Mouse (Mus musculus): ENCODE results near the gene BC048679. TPM values are rescaled to one million over a fixed set of nuclear protein-coding genes. Genes with fewer than 3 reads are reported as not detected.
"Not testable (repeated sequence)": the region's sequence is repeated elsewhere in the genome, so short reads cannot be mapped to it uniquely, and the experiment has no call there.

The BC048679 gene
- polyA plus RNA-seq, 1 experiment, result 0.77 TPM

DNA sequence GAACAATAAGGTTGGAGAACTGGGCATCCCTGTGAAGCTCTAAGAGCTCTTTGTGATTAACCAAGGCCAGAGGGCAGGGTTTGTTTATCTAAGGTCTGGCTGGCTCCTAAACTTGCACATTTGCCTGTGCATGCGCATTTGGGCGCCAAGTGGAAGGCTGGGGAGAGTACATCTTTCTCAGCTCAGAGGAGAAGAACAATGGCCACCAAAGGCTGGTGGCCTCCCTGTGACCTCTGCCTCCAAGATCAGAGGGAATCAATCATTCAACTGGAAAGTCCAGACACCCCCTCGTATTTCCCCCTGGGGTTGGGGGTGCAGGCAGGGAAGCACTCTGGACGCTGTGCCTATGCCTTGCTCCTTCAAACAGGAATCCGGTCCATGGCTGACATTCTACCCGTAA lies 910 bp downstream of the BC048679 start:
- Histone ChIP-seq H3K36me3 (ENCODE audit: control insufficient read depth, insufficient read depth, low read length) (no peaks in the 10 kb centered on the region), H3K27me3 (ENCODE audit: control insufficient read depth, insufficient read depth, low read length) (no peaks in the 10 kb centered on the region), H3K4me1 (ENCODE audit: control insufficient read depth, insufficient read depth, low read length) (peaks cover 11% of the 10 kb centered on the region), H3K27ac (ENCODE audit: control insufficient read depth, insufficient read depth, low read depth, low read length) (no peak overlapping the region), H3K4me3 (ENCODE audit: control insufficient read depth, low read depth, low read length) (no peak overlapping the region)
- TF ChIP-seq POLR2A (IDR thresholded peaks at IDR 0.05; ENCODE audit: control insufficient read depth, low read depth, low read length) (no peak), CTCF (IDR thresholded peaks at IDR 0.05; ENCODE audit: control insufficient read depth, insufficient read depth, insufficient replicate concordance, low read depth, low read length) (no peak)

DNA sequence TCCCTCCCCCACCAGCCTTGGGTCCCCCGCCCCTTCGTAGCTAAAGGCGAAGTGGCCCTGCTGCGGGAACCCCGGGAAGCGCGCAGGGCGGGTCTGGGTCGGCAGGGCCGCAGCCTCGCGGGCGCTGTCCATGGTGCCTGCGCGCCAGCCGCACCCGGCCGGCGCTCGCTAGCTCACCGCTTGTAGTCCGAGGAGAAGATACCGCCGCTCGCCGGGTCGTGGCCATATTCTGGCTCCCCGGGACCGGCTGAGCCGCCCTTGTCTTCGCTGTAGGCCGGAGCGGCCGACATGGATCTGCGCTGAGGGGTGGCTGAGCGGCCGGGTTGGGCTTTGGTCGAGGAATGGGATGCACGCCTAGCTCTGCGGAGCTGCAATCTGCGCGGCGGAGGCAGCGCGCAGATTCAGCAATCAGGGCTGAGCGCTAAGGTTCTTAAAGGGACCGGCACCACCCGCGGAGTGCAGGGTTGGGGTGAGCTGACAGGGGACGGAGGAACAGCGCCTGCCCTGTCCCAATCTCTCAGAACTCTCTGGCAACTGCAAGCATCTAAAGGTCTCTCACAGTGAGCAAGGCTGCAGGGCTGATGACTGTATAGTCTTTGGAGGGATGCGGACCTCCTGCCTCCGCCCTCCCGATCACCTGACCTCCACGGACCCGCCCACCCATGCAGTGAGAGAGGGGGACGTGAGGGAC lies 4.6 kb downstream of the BC048679 start, which contains the start of gene Ap3b2:
Gene Ap3b2, minus strand, starts transcription at position 595 of the 691 bp plus-strand sequence.
- TF ChIP-seq CTCF (IDR thresholded peaks at IDR 0.05; ENCODE audit: control insufficient read depth, insufficient read depth, insufficient replicate concordance, low read depth, low read length) (no peak), POLR2A (IDR thresholded peaks at IDR 0.05; ENCODE audit: control insufficient read depth, low read depth, low read length) (no peak)
- H3K4me3 ChIP-seq (ENCODE audit: control insufficient read depth, low read depth, low read length), result peak within 1 kb of the TSS; percentile 81
- no peaks in the 10 kb centered on the region for H3K27me3 ChIP-seq (ENCODE audit: control insufficient read depth, insufficient read depth, low read length)
- H3K4me1 ChIP-seq (ENCODE audit: control insufficient read depth, insufficient read depth, low read length), result peaks cover 11% of the 10 kb centered on the region
- no peak within 1 kb of the TSS for H3K27ac ChIP-seq (ENCODE audit: control insufficient read depth, insufficient read depth, low read depth, low read length)
- no peaks in the 10 kb centered on the region for H3K36me3 ChIP-seq (ENCODE audit: control insufficient read depth, insufficient read depth, low read length)

DNA sequence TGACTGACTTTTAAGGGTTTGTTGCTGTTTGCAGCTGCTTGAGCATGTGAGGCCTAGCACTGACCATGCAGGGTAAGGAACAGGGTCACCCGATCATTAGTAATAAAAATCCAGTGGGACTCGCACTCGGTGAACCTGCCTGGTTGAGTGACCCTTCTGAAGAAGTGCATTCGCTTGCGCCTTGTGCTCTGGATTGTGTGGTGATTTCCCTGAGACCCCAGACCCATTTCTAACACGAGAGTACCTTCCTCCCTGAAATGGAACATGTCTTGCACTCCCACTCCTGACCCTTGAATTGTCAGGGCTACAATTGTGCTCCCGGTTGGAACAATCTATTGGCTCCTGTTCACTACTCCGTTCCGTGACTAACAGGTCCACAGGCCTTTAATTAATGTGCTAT lies 5.5 kb downstream of the BC048679 start:
- Histone ChIP-seq H3K4me3 (ENCODE audit: control insufficient read depth, low read depth, low read length) (peak overlapping the region; percentile 10; the same call in 1 of the 2 replicates), H3K4me1 (ENCODE audit: control insufficient read depth, insufficient read depth, low read length) (peaks cover 11% of the 10 kb centered on the region), H3K27me3 (ENCODE audit: control insufficient read depth, insufficient read depth, low read length) (no peaks in the 10 kb centered on the region), H3K36me3 (ENCODE audit: control insufficient read depth, insufficient read depth, low read length) (no peaks in the 10 kb centered on the region), H3K27ac (ENCODE audit: control insufficient read depth, insufficient read depth, low read depth, low read length) (no peak overlapping the region)
- TF ChIP-seq CTCF (IDR thresholded peaks at IDR 0.05; ENCODE audit: control insufficient read depth, insufficient read depth, insufficient replicate concordance, low read depth, low read length), result no peak
- no peak for TF ChIP-seq POLR2A (IDR thresholded peaks at IDR 0.05; ENCODE audit: control insufficient read depth, low read depth, low read length)

DNA sequence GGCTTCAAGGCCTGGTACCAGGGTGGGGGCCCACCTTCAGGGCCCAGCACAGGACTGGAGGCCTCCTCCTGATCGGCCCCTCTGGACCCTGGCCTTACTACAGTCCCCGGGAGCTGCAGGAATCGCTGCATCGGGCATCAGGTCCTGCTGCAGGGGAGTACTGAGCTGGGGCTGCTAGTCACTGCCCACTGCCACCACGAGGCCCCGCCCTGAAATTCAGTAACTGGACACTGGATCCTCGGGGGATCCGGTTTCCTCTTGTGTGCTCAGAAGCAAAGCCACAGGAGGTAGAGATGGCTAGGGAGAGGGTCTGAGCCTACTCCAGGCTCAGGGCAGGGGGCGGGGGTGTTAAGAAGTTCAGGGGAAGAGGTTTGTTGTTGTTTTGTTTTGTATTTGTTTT lies 8.4 kb downstream of the BC048679 start:
- Histone ChIP-seq H3K27me3 (ENCODE audit: control insufficient read depth, insufficient read depth, low read length) (no peaks in the 10 kb centered on the region), H3K4me3 (ENCODE audit: control insufficient read depth, low read depth, low read length) (no peak overlapping the region), H3K27ac (ENCODE audit: control insufficient read depth, insufficient read depth, low read depth, low read length) (no peak overlapping the region), H3K4me1 (ENCODE audit: control insufficient read depth, insufficient read depth, low read length) (peaks cover 10% of the 10 kb centered on the region), H3K36me3 (ENCODE audit: control insufficient read depth, insufficient read depth, low read length) (no peaks in the 10 kb centered on the region)
- TF ChIP-seq POLR2A (IDR thresholded peaks at IDR 0.05; ENCODE audit: control insufficient read depth, low read depth, low read length) (no peak), CTCF (IDR thresholded peaks at IDR 0.05; ENCODE audit: control insufficient read depth, insufficient read depth, insufficient replicate concordance, low read depth, low read length) (no peak)

DNA sequence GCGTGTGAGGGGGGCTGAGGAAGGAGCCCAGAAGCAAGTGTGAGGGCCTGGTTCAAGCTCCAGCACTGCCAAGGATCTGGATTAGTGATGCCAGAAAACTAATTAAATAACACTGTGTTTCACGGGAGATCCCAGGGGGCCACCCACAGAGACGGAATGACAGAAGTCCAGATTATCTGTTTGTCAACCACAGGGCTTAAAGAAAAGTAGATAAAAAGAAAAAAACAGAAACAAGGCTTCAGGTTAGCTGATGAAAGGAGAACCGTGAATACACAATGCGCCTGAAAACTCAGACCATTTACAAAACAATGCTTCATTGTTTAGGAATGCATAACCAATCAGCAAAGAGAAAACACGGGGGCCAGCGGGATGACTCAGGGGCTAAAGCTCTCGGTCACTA lies 17.3 kb downstream of the BC048679 start:
- Histone ChIP-seq H3K27ac (ENCODE audit: control insufficient read depth, insufficient read depth, low read depth, low read length) (no peak overlapping the region), H3K4me1 (ENCODE audit: control insufficient read depth, insufficient read depth, low read length) (no peaks in the 10 kb centered on the region; the same call in 1 of the 2 replicates), H3K4me3 (ENCODE audit: control insufficient read depth, low read depth, low read length) (no peak overlapping the region), H3K27me3 (ENCODE audit: control insufficient read depth, insufficient read depth, low read length) (no peaks in the 10 kb centered on the region), H3K36me3 (ENCODE audit: control insufficient read depth, insufficient read depth, low read length) (no peaks in the 10 kb centered on the region)
- TF ChIP-seq CTCF (IDR thresholded peaks at IDR 0.05; ENCODE audit: control insufficient read depth, insufficient read depth, insufficient replicate concordance, low read depth, low read length) (no peak), POLR2A (IDR thresholded peaks at IDR 0.05; ENCODE audit: control insufficient read depth, low read depth, low read length) (no peak)

DNA sequence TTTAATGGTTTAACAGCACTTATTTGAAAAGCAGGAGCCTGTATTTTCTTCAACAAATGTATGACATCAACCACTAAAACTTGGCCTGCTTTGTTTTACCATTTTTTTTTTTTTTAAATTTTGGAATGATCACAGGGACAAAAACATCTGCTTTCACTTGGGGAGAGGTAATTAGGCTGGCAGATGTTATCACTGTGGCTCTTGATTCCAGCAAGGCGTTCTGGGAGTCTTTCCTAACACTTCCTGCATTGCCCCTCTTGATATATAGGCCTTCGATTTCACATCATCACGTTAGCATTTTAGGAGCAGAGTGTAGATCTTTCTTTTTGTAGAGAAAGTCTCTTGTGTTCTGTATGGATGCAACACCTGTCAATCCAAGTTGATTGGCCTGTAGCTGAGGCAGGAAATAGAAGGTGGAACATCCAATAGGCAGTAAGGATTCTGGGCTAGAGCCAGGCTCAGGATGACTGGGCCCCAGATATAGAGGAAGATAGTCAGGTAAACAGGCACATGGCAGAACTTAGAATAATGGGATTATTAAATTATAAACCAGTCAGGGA lies 18.5 kb downstream of the BC048679 start:
- Histone ChIP-seq H3K27me3 (ENCODE audit: control insufficient read depth, insufficient read depth, low read length) (no peaks in the 10 kb centered on the region), H3K27ac (ENCODE audit: control insufficient read depth, insufficient read depth, low read depth, low read length) (no peak overlapping the region), H3K4me1 (ENCODE audit: control insufficient read depth, insufficient read depth, low read length) (no peaks in the 10 kb centered on the region; the same call in 1 of the 2 replicates), H3K4me3 (ENCODE audit: control insufficient read depth, low read depth, low read length) (no peak overlapping the region), H3K36me3 (ENCODE audit: control insufficient read depth, insufficient read depth, low read length) (no peaks in the 10 kb centered on the region)
- no peak for TF ChIP-seq POLR2A (IDR thresholded peaks at IDR 0.05; ENCODE audit: control insufficient read depth, low read depth, low read length)

DNA sequence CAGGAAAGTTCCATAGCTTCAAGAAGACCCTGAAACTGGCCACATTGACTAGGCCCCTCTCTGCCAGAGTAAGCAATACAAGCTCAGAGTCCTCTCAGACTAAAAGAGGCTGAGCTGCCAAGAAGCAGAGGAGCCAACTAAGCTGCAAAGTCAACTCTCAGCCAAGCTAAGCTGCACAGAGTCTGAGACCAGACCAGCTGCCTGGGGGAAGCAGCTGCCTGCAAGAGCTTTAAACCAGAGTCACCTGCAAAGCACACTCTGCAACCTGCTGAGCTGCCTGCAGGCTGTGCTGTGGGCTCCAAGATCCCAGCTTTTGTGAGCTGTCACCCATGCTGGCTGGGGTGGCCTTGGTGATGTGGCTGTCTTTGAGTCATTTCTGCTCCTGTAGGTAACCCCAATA lies 19.8 kb downstream of the BC048679 start:
- not testable (repeated sequence) for H3K4me1 ChIP-seq (ENCODE audit: control insufficient read depth, insufficient read depth, low read length)

More for the DNA sequence above, 19.8 kb downstream of the BC048679 start:
- not testable (repeated sequence) for H3K36me3 ChIP-seq (ENCODE audit: control insufficient read depth, insufficient read depth, low read length); H3K27me3 ChIP-seq (ENCODE audit: control insufficient read depth, insufficient read depth, low read length); H3K27ac ChIP-seq (ENCODE audit: control insufficient read depth, insufficient read depth, low read depth, low read length); H3K4me3 ChIP-seq (ENCODE audit: control insufficient read depth, low read depth, low read length)
